Mouse (Mus musculus) heart, adult 10 weeks (tissue): ENCODE measurements around the gene Inppl1. TPM values are rescaled to one million over a fixed set of nuclear protein-coding genes. Genes with fewer than 3 reads are reported as not detected.

Experiments used
- polyA plus RNA-seq: library from polyadenylated mRNA; stranded (reverse); fragments of 350-450 nt; fragmentation: Illumina TruSeq; extraction: RNeasy Lipid Tissue Mini Kit (QIAGEN cat#74804); gene quantifications from one replicate; pipeline ENCODE4 v1.2.3, GENCODE M21; 2014; ENCODE audit warnings: low read depth, low replicate concordance

Gene Inppl1
- 112 TPM for polyA plus RNA-seq

DNA sequence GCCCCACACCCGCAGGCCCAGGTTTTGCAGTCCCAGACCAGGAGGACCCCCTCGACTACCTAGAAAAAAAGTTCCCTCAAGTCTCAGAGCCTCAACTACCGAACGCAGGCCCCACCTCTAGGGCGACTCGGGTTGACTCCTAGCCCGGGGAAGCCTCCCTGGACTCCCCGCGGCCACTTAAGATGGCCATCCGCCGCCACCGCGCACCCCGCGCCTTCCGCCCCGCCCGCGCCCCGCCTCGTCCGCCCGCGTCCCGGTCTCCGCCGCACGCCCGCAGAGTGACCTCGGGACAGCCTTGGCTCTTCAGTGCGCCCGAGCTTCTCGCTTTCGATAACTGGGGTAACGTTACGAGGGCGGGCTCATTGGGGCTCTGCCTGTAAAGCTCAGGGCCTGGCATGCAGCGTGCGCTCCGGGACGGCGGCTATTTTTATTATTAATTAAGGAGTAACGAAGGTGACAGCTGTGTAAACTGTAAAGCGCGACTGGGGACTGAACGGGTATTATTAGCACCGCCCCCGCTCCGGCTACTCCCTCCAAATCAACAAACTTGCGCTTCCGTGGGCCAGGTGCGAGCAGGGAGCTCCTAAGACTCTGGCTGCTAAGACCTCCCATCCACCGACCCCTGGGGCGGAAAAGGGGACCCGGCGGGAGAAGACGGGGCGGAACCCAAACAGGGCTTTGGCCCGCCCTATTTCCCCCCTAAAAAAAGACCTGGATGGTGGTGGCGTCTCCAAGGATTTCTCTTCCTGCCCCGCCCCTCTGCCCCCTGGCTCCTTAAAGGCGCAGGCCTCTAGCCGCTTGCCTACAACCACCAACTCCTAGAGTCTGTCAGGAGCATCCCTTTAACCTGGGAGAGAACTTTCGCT lies at the start of gene Inppl1:
Gene Inppl1, minus strand, starts transcription at position 624 of the 866 bp plus-strand sequence.

GRCm38 (mm10) chr7:101870629-101871028 lies 32.6 kb upstream of the Inppl1 start, which contains the start of gene Folr1:
Gene Folr1, minus strand, starts transcription at chr7:101870788.

DNA sequence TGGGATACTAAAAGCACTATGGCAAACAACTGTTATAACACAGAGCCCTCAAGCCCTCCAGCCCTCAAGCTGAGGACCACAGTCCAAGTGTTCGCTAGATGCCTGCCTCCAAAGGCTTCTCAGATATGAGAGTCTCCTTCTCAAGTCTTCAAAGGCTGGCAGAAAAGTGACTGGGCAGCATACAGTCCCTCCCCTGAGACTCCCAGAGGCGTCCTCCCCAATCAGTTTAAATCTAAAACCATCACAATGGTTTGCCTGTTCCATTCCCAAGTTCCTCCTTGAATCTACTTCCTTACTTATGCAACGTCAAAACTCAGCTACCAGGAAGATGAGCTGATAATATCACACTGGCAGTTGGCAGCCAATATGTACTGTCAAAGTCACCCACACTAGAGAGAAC lies 25.4 kb upstream of the Inppl1 start, which contains the start of gene Anapc15:
Gene Anapc15, plus strand, starts transcription at position 301 of the 400 bp plus-strand sequence.

DNA sequence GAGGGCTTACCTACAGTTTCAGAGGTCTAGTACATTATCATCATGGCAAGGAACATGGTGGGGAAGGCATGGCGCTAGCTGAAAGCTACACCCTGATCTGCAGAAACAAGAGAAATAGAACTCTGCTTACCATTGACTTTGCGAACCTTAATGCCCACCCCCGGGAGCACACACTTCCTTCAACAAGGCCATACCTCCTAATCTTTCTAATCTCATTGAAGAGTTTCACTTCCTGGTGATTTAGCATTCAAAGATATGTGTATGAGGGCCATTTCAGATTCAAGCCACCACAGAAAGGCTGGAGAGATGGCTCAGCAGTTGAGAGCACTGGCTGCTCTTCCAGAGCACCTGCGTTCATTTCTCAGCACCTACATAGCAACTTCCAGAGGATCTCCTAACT lies 19.1 kb upstream of the Inppl1 start, which contains the start of gene Folr2:
Gene Folr2, minus strand, starts transcription at position 101 of the 400 bp plus-strand sequence.

GRCm38 (mm10) chr7:101817861-101818401 lies 20.1 kb downstream of the Inppl1 start, which contains the start of gene Phox2a:
Gene Phox2a, plus strand, starts transcription at chr7:101818313.

Other genes with a start within 250 kb of the Inppl1 start
- 70.6 TPM for gene Clpb, start 174.6 kb downstream of the Inppl1 start, polyA plus RNA-seq
- gene Phox2a, start 19.9 kb downstream of the Inppl1 start, polyA plus RNA-seq: 0.37 TPM
- 23.5 TPM for gene Folr2, start 19.0 kb upstream of the Inppl1 start, polyA plus RNA-seq
- 25.1 TPM for gene Anapc15, start 25.5 kb upstream of the Inppl1 start, polyA plus RNA-seq
- not detected for gene Folr1, start 32.6 kb upstream of the Inppl1 start, polyA plus RNA-seq
- 158 TPM for gene Lamtor1, start 67.7 kb upstream of the Inppl1 start, polyA plus RNA-seq
- gene Tomt, start 68.1 kb upstream of the Inppl1 start, polyA plus RNA-seq: not detected
- gene Lrrc51, start 95.7 kb upstream of the Inppl1 start, polyA plus RNA-seq: 4.9 TPM
- 72.8 TPM for gene Numa1, start 95.9 kb upstream of the Inppl1 start, polyA plus RNA-seq
- gene Il18bp, start 180.5 kb upstream of the Inppl1 start, polyA plus RNA-seq: 10.1 TPM
- 22.1 TPM for gene Rnf121, start 227.2 kb upstream of the Inppl1 start, polyA plus RNA-seq
- gene Xndc1, start 227.3 kb upstream of the Inppl1 start, polyA plus RNA-seq: 12.8 TPM
- 2.4 TPM for gene Xntrpc, start 227.5 kb upstream of the Inppl1 start, polyA plus RNA-seq
- not detected for gene Trpc2, start 244.9 kb upstream of the Inppl1 start, polyA plus RNA-seq